Mouse (Mus musculus): ENCODE results near the gene Lrrc36. TPM values are rescaled to one million over a fixed set of nuclear protein-coding genes. Genes with fewer than 3 reads are reported as not detected.
A peak's percentile ranks its signal among the peaks of the same experiment; 100 is the strongest.

Gene Lrrc36
- polyA plus RNA-seq (2015; fragmentation: Nextera tagmentation; extraction: Ambion mirVana): 0.07 TPM in 1 of 2 replicates, not detected in the other

DNA sequence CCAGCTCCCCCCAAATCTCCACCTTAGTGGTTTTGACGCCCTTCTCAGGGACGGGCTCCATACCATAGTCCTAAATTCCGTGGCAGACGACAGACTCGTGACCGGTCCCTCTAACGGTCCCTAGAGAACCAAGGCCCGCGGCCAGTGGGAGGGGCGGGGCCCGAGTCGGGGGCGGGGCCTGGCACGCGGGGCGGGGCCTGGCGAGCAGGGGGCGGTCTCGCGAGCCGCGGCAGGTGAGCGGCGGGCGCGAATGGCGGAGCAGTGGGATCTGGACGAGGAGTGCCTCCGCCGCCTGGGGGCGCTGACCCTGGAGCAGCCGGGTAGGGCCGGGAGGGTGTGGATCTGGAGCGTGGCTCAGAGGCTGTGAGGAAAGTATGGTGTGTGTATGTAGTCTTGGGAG, at the start of gene Lrrc36, which contains the start of gene Kctd19:
Gene Lrrc36, plus strand, starts transcription at position 181 of the 400 bp plus-strand sequence.
Gene Kctd19, minus strand, starts transcription at position 112 of the 400 bp plus-strand sequence.
- H3K4me2 ChIP-seq (ENCODE audit: low read depth, low read length): peak within 1 kb of the TSS; percentile 58
- H3K27ac ChIP-seq (ENCODE audit: low read length): no peak within 1 kb of the TSS
- peak within 1 kb of the TSS; percentile 35; the same call in 1 of the 2 replicates for H3K9ac ChIP-seq (ENCODE audit: low read depth, low read length)
- ATAC-seq: peak; percentile 80
- H3K27me3 ChIP-seq (replicated peaks; ENCODE audit: control insufficient read depth, insufficient read depth, low read length): peaks cover 6% of the 10 kb centered on the region
- peaks cover 4% of the 10 kb centered on the region; the same call in 1 of the 2 replicates for H3K4me1 ChIP-seq (ENCODE audit: control insufficient read depth, insufficient read depth, low read length)
- H3K36me3 ChIP-seq (ENCODE audit: control insufficient read depth, insufficient read depth, low read length): no peaks in the 10 kb centered on the region
- H3K9me3 ChIP-seq (ENCODE audit: control insufficient read depth, low read length): no peaks in the 10 kb centered on the region
- WGBS: 2% methylated on average over 33 of the region's 34 CpGs
- H3K4me3 ChIP-seq (ENCODE audit: low read length): peak within 1 kb of the TSS; percentile 37

DNA sequence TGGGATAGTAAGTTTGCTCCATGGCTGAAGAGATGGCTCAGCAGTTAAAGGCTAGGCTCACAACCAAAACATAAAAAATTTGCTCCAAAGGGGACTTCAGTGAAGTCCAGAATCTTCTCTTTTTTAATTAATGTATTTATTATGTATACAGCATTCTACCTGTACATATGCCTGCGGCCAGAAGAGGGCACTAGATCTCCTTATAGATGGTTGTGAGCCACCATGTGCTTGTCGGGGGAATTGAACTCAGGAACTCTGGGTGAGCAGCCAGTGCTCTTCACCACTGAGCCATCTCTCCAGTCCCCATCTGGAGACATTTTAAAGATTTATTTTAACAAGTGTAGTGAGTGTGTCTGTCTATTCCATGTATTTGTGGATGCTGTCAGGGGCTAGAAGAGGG, 46.3 kb upstream of the Lrrc36 start:
- H3K27me3 ChIP-seq (replicated peaks; ENCODE audit: control insufficient read depth, insufficient read depth, low read length): no peaks in the 10 kb centered on the region
- ATAC-seq: no peak

DNA sequence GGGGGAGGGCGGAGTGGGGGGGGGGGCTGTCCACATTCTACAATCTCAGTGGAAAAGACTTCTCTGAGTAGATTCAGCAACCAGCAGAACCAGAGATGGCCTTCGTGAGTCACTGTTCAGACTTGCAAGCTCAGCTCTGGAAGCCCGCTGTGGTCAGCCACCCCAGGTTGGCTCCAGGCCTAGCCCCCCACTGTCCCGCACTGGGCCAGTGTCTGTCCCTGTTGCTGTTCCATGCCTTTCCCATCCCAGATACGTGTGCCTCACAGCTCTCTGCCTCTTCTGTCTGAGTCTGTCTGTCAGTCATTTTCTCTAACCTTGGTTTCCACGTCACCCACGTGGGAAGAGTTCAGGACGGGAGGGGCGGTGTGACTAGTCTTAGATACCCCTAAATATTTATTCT, 40.9 kb upstream of the Lrrc36 start:
- Histone ChIP-seq H3K27ac (ENCODE audit: low read length) (no peak overlapping the region), H3K27me3 (replicated peaks; ENCODE audit: control insufficient read depth, insufficient read depth, low read length) (no peaks in the 10 kb centered on the region), H3K4me2 (ENCODE audit: low read depth, low read length) (no peak overlapping the region), H3K36me3 (ENCODE audit: control insufficient read depth, insufficient read depth, low read length) (no peaks in the 10 kb centered on the region), H3K9me3 (ENCODE audit: control insufficient read depth, low read length) (0 out of 2 replicates have a peak, but pooled peaks cover 3% of the 10 kb centered on the region), H3K9ac (ENCODE audit: low read depth, low read length) (no peak overlapping the region), H3K4me3 (ENCODE audit: low read length) (no peak overlapping the region), H3K4me1 (ENCODE audit: control insufficient read depth, insufficient read depth, low read length) (no peaks in the 10 kb centered on the region)
- 81% methylated on average over 9 of the region's 9 CpGs for WGBS
- no peak for ATAC-seq

More for the DNA sequence above, 46.3 kb upstream of the Lrrc36 start:
- H3K4me1 ChIP-seq (ENCODE audit: control insufficient read depth, insufficient read depth, low read length): peaks cover 5% of the 10 kb centered on the region
- H3K9me3 ChIP-seq (ENCODE audit: control insufficient read depth, low read length): no peaks in the 10 kb centered on the region
- H3K9ac ChIP-seq (ENCODE audit: low read depth, low read length): no peak overlapping the region
- 67% methylated on average over 2 of the region's 2 CpGs for WGBS
- no peak overlapping the region for H3K4me2 ChIP-seq (ENCODE audit: low read depth, low read length)
- H3K27ac ChIP-seq (ENCODE audit: low read length): no peak overlapping the region
- H3K4me3 ChIP-seq (ENCODE audit: low read length): no peak overlapping the region
- no peaks in the 10 kb centered on the region for H3K36me3 ChIP-seq (ENCODE audit: control insufficient read depth, insufficient read depth, low read length)

DNA sequence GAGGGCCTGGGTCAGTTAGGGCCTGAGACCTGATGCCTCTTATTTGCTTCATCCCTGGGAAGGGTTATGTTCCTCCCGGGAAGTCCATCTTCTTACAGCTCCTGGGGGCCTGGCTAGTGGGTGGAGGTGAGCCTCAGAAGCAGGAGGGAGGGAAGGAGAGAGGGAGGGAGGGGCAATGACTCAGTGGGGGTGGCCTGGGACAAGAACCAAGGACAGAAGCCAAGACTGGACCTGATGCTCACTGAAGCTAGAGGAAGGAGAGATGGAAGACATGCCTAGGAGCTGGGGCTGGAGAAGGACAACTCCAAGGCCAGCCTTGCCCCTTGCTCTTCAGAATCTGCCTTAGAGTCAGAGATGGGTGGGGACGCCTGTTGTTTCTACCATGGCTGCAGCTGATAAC, 40.3 kb upstream of the Lrrc36 start, which contains the start of gene Plekhg4:
Gene Plekhg4, plus strand, starts transcription at position 243 of the 400 bp plus-strand sequence.
- Histone ChIP-seq H3K9ac (ENCODE audit: low read depth, low read length) (no peak within 1 kb of the TSS), H3K27me3 (replicated peaks; ENCODE audit: control insufficient read depth, insufficient read depth, low read length) (no peaks in the 10 kb centered on the region), H3K4me2 (ENCODE audit: low read depth, low read length) (0 out of 2 replicates have a peak within 1 kb of the TSS, but pooled peaks have one; percentile 35), H3K4me1 (ENCODE audit: control insufficient read depth, insufficient read depth, low read length) (no peaks in the 10 kb centered on the region), H3K4me3 (ENCODE audit: low read length) (no peak within 1 kb of the TSS), H3K27ac (ENCODE audit: low read length) (no peak within 1 kb of the TSS), H3K36me3 (ENCODE audit: control insufficient read depth, insufficient read depth, low read length) (no peaks in the 10 kb centered on the region), H3K9me3 (ENCODE audit: control insufficient read depth, low read length) (0 out of 2 replicates have a peak, but pooled peaks cover 3% of the 10 kb centered on the region)
- ATAC-seq: no peak
- WGBS: 54% methylated on average over 2 of the region's 2 CpGs

DNA sequence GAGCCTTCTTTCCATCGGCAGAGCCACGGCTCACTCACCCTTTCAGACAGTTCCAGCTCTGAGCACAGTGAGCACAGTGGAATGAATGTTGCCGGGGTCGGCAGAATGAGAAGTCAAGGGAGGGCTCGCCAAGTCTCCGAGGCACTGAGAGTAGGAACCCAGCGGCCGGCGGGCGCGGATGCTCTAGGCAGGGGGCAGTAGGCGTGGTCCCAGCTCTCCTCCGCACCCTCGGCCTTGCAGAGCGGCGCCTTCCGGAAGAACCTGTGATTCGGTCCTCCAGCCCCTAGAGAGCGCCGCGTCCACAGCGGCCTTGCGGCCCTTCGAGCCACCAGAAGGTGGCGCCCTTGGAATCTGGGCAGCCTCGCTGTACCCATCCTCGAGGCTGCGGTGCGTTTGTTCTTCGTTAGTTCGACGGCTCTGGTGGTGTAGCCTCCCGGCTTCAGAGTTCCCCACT, 38.8 kb upstream of the Lrrc36 start:
- H3K4me3 ChIP-seq (ENCODE audit: low read length): peak overlapping the region; percentile 15; the same call in 1 of the 2 replicates
- 0 out of 2 replicates have a peak, but pooled peaks cover 3% of the 10 kb centered on the region for H3K9me3 ChIP-seq (ENCODE audit: control insufficient read depth, low read length)
- no peaks in the 10 kb centered on the region for H3K27me3 ChIP-seq (replicated peaks; ENCODE audit: control insufficient read depth, insufficient read depth, low read length)
- peaks cover 3% of the 10 kb centered on the region; the same call in 1 of the 2 replicates for H3K4me1 ChIP-seq (ENCODE audit: control insufficient read depth, insufficient read depth, low read length)
- H3K4me2 ChIP-seq (ENCODE audit: low read depth, low read length): peak overlapping the region; percentile 35
- WGBS: 27% methylated on average over 30 of the region's 33 CpGs
- H3K27ac ChIP-seq (ENCODE audit: low read length): no peak overlapping the region
- H3K36me3 ChIP-seq (ENCODE audit: control insufficient read depth, insufficient read depth, low read length): no peaks in the 10 kb centered on the region
- peak; percentile 63; the same call in 1 of the 2 replicates for ATAC-seq
- H3K9ac ChIP-seq (ENCODE audit: low read depth, low read length): no peak overlapping the region

DNA sequence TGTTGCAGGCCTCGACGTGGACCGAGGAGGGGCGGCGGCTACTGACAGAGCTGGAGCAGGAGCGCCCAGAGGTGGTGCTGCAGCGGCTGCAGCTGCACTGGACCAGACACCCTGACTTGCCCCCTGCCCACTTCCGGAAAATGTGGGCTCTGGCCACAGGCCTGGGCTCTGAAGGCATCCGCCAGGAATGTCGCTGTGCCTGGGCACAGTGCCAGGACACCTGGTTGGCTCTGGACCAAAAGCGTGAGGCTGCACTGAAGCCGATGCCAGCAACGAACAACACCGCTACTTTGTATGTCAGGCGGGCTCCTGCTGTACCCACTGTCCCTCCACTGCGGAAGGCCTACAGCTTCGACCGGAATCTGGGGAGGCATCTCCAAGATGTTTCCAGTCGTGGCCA, 34.7 kb upstream of the Lrrc36 start:
- H3K36me3 ChIP-seq (ENCODE audit: control insufficient read depth, insufficient read depth, low read length): no peaks in the 10 kb centered on the region
- H3K4me2 ChIP-seq (ENCODE audit: low read depth, low read length): no peak overlapping the region
- H3K9ac ChIP-seq (ENCODE audit: low read depth, low read length): no peak overlapping the region
- no peak overlapping the region for H3K4me3 ChIP-seq (ENCODE audit: low read length)
- H3K9me3 ChIP-seq (ENCODE audit: control insufficient read depth, low read length): 0 out of 2 replicates have a peak, but pooled peaks cover 3% of the 10 kb centered on the region
- 62% methylated on average over 19 of the region's 19 CpGs for WGBS
- peaks cover 3% of the 10 kb centered on the region; the same call in 1 of the 2 replicates for H3K4me1 ChIP-seq (ENCODE audit: control insufficient read depth, insufficient read depth, low read length)
- no peak overlapping the region for H3K27ac ChIP-seq (ENCODE audit: low read length)
- peak; percentile 39 for ATAC-seq
- no peaks in the 10 kb centered on the region for H3K27me3 ChIP-seq (replicated peaks; ENCODE audit: control insufficient read depth, insufficient read depth, low read length)

- 85% methylated on average over 12 of the region's 12 CpGs for WGBS
- no peak overlapping the region for H3K4me2 ChIP-seq (ENCODE audit: low read depth, low read length)
- H3K27ac ChIP-seq (ENCODE audit: low read length): no peak overlapping the region
- no peaks in the 10 kb centered on the region for H3K36me3 ChIP-seq (ENCODE audit: control insufficient read depth, insufficient read depth, low read length)
- H3K27me3 ChIP-seq (replicated peaks; ENCODE audit: control insufficient read depth, insufficient read depth, low read length): no peaks in the 10 kb centered on the region
- no peaks in the 10 kb centered on the region for H3K9me3 ChIP-seq (ENCODE audit: control insufficient read depth, low read length)
- H3K4me3 ChIP-seq (ENCODE audit: low read length): no peak overlapping the region
- ATAC-seq: no peak
- H3K4me1 ChIP-seq (ENCODE audit: control insufficient read depth, insufficient read depth, low read length): peaks cover 3% of the 10 kb centered on the region; the same call in 1 of the 2 replicates
- H3K9ac ChIP-seq (ENCODE audit: low read depth, low read length): no peak overlapping the region
Measured at GRCm38 (mm10) chr8:105380308-105380707, 33.1 kb upstream of the Lrrc36 start.

GRCm38 (mm10) chr8:105384070-105384469, 29.3 kb upstream of the Lrrc36 start:
- no peak overlapping the region for H3K4me2 ChIP-seq (ENCODE audit: low read depth, low read length)
- no peak overlapping the region for H3K27ac ChIP-seq (ENCODE audit: low read length)
- H3K4me3 ChIP-seq (ENCODE audit: low read length): no peak overlapping the region
- H3K9ac ChIP-seq (ENCODE audit: low read depth, low read length): no peak overlapping the region
- no peaks in the 10 kb centered on the region for H3K27me3 ChIP-seq (replicated peaks; ENCODE audit: control insufficient read depth, insufficient read depth, low read length)
- 97% methylated on average over 2 of the region's 2 CpGs for WGBS
- H3K36me3 ChIP-seq (ENCODE audit: control insufficient read depth, insufficient read depth, low read length): no peaks in the 10 kb centered on the region
- ATAC-seq: no peak
- H3K4me1 ChIP-seq (ENCODE audit: control insufficient read depth, insufficient read depth, low read length): no peaks in the 10 kb centered on the region
- no peaks in the 10 kb centered on the region for H3K9me3 ChIP-seq (ENCODE audit: control insufficient read depth, low read length)

GRCm38 (mm10) chr8:105387151-105387550, 26.2 kb upstream of the Lrrc36 start:
- H3K4me1 ChIP-seq (ENCODE audit: control insufficient read depth, insufficient read depth, low read length): no peaks in the 10 kb centered on the region
- H3K27me3 ChIP-seq (replicated peaks; ENCODE audit: control insufficient read depth, insufficient read depth, low read length): no peaks in the 10 kb centered on the region
- no peak overlapping the region for H3K27ac ChIP-seq (ENCODE audit: low read length)
- H3K9ac ChIP-seq (ENCODE audit: low read depth, low read length): no peak overlapping the region
- no peak overlapping the region for H3K4me2 ChIP-seq (ENCODE audit: low read depth, low read length)
- no peak for ATAC-seq
- H3K9me3 ChIP-seq (ENCODE audit: control insufficient read depth, low read length): no peaks in the 10 kb centered on the region
- 68% methylated on average over 1 of the region's 1 CpGs for WGBS
- no peak overlapping the region for H3K4me3 ChIP-seq (ENCODE audit: low read length)
- H3K36me3 ChIP-seq (ENCODE audit: control insufficient read depth, insufficient read depth, low read length): no peaks in the 10 kb centered on the region
